Mouse (Mus musculus) mature B cell (primary cell): ENCODE results near the gene Susd5.

Experiments
- in situ Hi-C: fragments of 300-500 bp; cut with MboI; formaldehyde crosslinking; loops from 2 replicates; pipeline ENCODE4 v1.14.3; 2019

Susd5 gene

DNA sequence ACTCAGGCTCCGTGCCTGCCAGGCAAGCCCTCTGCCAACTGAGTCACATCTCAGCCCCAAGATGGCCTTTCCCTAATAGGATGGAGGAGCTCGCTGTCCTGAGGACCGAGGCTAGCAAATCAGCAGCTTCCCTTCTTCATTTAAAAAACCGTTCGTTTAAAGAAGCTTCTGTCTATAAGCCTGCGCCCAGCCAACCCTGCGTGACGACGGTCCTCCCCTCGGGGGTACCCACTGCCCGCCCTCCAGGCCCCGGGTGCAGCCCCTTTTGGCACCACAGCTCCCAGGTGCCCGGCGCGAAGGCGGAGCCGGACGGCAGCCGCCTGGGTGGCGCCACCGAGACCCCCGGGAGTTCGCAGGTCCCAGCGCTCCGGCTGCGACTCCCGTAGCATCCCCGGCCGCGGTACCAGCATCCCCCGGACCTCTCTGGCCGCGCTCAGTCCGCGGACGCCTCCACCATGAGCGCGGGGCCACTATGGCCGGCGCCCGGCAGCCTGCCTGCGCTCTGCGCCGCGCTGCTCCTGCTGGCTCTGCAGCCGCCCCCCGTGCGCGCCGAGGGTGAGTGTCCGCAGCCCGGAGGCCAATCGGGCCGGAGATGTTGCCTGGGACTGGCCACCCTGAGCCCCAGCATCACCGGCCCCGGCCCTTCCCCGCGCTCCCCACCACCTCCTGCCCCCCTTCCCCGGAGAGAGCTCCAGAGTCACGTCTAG is at the start of gene Susd5:
TSS of gene Susd5 (plus strand) at position 51 of the 707 bp plus-strand sequence.
- in situ Hi-C loops, result no loop called here

DNA sequence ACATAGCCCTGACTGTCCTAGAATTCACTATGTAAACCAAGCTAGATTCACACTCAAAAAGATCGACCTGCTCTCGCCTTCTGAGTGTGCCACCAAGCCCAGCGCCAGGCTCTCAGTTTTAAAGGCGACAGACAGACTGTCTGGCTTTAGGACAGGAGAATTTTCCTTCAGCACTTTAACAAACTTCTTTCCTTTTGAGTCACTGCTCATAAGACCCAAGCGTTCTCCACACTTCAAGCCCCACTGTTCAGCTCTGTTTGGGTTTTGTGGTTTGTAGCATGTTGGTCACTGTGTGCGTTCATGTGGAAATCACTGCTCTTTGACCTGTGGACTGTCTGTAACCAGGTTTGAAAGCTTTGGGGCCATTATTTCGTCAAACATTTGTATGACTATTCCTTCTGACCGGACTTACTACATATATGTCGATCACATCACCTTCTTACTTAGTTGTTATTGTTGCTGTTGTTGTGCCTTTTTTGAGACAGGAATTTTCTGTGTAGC is 49.0 kb upstream of the Susd5 start:
- in situ Hi-C loops, result no loop called here

DNA sequence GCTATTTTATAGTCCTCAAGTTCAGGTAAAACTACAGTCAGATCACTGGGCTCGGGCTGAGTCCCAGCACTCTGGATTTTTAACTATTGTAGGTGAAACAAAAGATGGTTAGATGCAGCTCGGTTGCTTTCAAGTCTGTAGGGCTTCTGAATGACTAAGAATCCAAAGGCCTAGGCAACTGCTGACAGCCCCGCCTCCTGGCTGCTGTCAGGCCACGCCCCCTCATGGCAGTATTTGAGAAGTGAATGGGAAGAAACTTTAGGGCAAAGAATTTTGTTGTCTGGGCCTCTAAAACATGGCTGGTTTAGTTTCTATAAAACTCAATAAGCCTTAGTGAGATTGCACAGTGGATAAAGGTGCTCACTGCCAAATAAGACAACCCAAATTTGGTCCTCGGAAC is 47.4 kb upstream of the Susd5 start:
- in situ Hi-C loops, result no loop called here

DNA sequence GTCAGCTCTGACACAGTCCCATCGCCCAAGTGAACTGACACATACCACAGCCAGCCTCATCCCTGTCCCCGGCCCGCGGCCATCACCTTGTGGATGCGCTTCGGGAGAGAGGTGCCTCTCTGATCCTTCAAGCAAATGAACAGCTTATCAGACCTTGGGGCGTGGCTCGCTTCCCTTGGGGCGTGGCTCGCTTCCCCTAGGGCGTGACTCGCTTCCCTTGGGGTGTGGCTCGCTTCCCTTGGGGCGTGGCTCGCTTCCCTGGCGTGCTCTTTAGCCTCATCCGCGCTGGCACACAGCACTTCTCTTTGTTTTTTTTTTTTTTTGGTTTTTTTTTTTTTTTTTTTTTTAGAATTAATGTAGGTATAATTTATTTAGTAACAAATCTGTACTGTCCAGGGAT is 45.7 kb upstream of the Susd5 start:
- in situ Hi-C loops, result no loop called here

DNA sequence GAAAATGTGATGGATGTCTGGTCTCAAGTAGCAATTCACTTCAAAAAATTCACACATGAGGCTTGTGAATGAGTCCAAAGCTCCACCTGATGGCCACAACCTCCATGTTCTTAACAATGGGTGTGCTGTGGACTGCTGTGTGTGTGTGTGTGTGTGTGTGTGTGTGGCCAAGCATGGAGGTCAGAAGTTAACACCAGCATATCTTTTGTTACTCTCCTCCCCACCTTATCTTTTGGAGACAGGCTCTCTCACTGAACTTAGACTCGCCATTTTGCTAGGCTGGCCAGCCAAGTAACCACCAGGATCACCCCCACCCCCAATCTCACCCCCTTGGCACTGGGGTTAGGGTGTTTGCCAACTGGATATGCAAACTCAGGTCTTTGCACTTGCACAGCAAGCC is 42.9 kb upstream of the Susd5 start:
- in situ Hi-C loops, result no loop called here

DNA sequence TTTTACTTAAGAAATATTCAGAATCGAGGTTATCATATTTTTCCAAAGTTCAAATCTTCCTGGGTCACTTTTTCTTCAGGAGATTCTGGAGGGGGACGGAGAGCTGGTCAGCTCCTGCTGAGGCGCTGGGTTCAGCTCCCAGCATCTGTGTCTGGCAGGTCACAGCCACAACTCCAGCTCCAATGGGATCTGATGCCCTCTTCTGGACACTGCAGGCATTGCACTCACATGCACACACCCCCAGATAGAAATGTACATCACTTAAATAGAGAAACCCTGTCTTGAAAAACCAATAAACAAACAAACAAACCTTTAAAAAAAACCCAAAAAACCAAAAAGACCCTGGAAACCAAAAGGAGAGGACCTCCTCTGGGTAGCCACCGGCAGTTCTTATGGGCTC is 41.2 kb upstream of the Susd5 start:
- in situ Hi-C loops, result no loop called here

DNA sequence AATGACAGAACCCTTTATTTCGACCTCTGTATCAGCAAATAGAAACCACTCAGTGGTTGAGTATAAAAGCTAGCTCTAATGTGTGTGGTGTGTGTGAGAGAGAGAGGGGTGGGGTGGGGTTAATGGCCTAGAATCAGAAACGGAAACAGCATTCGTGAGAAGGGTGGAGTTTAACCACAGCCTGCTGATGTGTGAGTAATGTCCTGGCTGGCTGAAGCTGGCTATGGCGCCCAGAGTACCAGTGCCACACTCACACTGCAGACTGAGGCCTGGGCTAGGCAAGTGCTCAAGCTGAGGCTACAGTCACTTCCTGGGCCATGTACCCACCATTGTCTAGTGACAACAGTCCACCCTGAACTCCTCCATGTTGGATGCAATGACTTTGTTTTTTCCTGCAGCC is 40.5 kb upstream of the Susd5 start:
- in situ Hi-C loops, result no loop called here

DNA sequence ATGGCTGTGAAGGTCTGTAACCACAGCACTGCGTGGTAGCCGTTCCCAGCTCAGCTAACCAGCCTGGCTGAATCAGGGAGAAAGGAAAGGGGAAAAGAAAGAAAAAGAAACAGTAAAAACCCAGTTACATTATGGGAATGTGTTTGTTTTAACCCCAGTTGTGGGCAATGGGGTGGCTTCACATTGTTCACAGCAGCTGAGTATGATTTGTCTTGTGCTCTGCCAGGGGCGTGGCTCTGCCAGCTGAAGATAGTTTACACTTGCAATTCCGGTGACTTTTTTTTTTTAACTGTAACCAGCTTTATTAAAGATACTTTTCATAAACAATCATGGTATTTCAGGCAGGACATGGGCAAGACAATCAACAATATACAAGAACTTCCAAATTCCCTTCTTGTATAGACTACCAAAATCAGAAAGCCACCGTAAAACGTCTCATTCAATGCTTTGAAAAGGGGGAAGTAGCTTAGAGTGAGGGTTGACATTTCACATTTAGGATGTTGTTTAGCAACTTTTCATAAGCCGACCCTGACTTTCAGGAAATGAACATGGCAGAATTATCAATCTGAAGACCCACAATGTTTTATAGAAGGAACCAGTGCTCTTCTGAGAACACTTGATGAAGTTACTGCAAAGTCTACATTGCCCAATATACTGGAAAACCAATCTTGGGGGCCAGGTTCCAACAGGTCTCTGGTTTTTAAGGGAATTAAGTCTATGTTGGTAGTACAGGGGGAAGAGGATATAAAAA is 37.8 kb upstream of the Susd5 start:
- in situ Hi-C loops, result no loop called here

DNA sequence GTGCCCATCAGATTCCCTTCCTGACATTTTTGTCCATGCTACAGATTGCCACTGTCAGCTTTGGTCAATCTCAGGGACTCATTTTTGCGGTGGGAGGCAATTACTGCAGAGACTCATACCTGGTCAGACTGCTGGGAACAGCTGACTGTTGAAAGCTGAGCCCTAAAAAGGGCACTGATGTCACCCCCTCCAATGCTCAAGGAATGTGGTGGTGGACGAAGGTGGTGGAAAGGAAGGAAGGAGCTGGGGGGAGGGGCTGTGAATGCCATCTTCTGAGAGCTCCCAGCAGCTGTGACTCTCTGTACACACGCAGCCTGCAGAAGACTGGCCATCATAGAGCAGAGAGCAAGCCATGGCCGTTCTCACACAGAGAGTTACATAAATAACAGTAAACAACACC is 34.8 kb upstream of the Susd5 start:
- in situ Hi-C loops, result no loop called here

DNA sequence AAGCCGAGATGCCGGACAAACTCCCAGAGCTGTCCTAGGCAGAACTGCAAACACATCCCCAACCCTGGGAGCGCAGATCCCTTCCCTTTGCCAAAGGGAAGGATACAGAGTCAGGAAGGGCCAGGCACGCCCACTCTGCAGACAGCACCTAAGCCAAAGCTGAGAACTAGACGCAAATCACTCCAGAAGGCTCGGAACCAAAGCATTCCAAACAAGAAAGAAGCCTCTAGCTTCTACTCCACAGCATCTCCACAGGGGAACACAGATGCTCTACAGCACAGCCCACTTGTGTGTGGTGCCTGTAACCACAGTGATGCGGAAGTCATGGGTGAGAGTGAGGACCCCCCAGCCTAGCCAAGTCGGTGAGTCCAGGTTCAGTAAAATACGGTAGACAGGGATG is 31.8 kb upstream of the Susd5 start:
- in situ Hi-C loops, result no loop called here

DNA sequence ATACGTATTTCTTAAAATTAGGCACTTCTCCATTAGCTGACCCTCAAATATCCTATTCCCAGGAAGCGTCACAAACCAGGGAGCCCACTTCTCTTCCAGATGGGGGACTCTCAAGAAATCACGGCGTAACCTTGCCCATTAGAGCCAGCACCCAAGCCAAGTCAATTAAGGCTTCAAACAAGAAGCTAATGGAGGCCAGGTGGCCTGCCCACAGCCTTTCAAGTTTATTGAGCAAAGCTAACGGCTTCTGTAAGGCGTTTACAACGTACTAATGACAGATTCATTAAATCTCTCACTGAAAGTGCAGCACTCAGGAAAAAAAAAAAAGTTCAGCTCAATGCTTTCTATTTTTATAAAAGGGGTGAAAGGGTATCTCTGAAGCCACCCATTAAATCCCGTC is 31.1 kb upstream of the Susd5 start:
- in situ Hi-C loops, result no loop called here

DNA sequence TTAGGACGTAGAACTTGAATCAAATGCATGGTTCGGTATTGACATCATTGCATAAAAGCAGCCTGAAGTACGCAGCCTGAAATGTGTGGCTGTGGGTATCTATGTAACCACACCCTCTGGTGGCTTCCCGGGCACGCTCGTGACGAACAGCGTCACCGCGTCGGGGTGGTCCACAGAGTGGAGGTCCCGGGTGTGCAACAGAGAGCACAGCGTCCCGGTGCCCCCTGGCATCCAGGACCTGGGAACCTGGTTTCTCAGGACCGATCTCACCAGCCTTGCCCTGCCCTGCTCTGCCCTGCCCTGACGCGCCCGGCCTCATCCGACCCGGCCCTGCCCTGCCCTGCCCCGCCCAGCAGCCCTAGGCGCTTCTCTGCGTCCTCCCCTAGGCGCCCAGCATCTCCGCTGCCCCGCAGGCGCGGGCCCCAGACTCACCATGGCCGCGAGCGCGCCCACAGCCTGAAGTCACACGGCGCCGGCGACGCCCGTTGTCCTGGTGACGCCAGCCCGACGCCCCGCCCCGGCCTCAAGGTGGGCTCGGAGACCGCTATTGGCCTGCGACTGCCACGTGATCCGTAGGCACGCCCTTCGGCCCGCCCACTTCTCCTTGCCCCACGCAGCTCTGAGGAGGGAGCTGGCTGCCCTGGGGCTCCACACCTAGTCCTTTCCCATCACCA is 30.5 kb upstream of the Susd5 start:
- in situ Hi-C loops, result no loop called here

DNA sequence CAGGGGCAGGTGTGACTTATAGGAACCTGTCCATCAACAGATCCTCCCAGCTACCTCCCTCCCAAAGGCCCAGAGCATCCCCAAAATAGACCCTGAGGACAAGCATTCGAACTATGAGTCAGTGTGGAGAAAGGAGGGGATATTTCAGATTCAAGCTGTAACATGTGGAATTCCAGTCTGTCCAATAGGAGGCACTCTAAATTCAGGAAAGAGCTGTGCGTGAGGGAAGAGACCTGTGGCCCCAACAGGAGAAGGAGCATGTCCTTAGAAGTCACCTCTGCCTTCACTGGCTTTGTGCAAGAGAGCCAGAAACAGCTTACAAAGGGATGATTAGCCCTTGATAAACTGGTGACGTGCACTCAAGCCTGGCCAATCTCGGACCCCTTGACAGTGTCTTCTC is 16.0 kb upstream of the Susd5 start:
- in situ Hi-C loops, result no loop called here

DNA sequence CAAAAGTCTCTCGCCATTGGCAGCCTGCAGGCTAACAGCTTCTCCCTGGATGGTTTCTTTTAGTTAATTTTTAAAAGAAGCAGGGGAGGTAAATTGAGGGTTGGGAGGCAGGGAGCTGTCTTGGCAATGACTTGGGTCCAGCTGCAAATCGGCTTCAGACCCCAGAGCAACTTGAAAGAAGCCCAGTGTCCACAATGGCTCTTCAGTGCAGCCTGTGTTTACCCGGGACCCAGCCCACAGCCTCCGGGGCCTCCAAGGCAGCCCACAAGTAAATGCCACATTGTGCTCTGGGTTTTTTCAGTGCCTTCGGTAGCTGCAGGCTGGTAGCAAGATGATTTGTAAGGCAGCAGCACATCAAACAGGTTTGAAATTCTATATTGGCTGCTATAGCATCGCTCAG is 14.4 kb upstream of the Susd5 start:
- in situ Hi-C loops, result no loop called here

DNA sequence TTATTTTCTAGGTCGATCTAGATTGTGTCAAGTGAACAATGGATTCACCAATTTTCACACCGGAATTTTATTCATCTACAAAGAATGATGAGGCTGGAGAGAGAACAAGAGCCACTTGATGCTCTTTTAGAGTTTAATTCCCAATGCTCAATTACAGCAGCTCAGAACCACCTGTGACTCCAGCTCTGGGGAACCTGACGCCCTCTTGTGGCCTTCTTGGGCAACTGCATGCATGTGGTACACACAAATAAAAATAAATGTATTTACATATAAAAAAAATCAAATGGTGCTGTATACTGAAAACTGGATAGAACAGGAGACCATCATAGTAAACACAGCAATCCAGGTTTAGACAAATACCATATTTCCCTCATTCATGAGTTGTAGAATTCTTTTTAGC is 12.5 kb upstream of the Susd5 start:
- in situ Hi-C loops, result no loop called here

DNA sequence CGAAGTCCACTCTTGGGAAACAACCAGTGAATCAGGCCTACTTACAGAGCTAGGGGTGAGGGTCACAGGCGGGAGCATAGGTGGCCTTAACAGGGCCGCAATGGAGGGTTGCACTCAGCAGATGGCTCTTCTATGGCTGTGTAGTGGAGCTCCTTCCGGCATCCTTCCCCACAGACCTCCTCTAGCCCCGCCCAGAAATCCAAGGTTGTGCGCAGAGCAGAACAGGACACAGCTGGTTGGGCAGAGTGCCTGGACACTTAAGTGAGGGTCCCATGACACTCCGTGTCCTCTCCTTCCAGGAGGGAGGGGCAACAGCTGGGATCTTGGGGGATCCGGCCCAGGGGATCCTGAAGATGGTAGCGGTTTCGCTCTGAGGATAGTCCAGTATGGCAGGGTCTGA is 10.9 kb upstream of the Susd5 start, which contains the start of gene Fbxl2:
TSS of gene Fbxl2 (minus strand) at position 164 of the 400 bp plus-strand sequence.
- in situ Hi-C loops, result no loop called here

DNA sequence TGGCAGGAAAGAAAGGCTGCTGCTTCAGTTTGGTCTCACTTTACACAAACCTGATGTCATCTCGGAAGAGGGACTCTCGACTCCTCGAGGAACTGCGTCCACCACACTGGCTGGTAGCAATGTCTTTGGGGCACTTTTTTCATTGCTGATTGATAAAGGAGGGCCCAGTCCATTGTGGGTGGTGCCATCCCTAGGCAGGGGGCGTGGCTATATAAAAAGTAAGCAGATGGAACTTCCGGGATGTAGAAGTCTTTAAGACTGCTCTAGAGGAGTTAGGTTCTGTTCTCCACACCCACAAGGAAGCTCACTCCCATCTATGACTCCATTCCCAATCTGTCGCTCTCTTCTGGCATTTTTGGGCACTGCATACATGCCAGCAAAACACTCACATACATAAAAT is 10.3 kb upstream of the Susd5 start:
- in situ Hi-C loops, result no loop called here

DNA sequence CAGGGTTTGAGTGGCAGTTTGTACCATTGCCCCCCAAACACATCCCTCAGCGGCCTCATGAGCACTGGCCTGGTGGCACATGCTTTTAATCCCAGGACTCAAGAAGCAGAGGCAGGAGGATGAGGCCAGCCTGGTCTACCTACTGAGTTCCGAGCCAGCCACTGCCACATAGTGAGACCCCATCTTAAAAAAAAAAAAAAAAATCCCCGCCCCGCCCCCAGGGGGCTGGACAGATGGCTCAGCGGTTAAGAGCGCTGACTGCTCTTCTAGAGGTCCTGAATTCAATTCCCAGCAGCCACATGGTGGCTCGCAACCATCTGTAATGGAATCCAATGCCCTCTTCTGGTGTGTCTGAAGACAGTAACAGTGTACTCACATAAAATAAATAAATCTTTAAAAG is 6.8 kb upstream of the Susd5 start:
- in situ Hi-C loops, result no loop called here

DNA sequence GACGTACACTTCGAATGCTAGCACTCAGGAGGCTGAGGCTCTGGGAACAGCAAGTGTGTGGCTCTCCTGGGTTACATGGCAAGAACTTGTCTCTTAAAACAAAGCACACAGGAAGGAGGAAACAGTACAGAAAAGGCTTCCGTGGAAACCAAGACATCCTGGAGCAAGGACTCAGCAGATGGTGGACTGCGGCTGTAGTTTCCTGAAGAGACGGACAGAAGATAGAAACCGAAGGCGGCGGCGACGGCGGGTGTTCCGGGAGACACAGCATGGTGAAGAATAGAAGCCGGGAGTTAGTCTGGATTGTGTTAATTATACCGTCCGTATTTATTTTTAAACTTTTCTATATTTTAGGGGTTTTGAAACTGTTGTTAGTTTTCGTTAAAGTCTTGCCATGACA is 6.2 kb upstream of the Susd5 start:
- in situ Hi-C loops, result no loop called here

DNA sequence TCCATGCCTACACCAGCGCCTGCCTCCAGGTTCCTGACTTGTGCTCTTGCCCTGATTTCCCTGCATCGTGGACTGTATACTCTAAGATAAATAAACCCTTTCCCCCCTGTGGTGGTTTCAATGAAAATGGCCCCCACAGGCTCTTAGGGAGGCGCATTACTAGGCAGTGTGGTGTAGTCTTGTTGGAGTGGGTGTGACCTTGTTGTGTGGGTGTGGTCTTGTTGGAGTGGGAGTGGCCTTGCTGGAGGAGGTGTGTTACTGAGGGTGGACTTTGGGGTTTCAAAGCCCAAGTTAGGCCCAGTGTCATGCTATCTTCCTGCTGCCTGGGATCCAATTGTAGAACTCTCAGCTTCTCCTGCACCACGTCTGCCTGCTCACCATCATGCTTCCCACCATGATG is 4.9 kb upstream of the Susd5 start:
- in situ Hi-C loops, result no loop called here

DNA sequence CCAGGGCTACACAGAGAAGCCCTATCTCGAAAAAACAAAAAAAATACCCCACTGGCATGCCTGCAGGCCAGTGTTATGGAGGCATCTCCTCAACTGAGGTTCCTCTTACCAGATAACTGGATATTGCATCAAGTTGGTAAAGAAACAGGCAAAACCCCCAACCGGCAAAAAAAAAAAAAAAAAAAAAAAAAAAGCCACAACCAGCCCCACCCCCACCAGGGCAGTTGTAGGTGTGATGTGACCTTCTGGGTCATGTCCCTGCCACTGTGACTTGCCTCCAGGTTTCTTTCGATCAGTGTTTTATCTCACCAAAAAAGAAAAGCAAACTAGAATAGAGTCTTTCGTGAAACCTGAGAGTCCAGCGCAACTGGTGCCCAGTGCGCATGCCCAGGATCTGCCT is 4.1 kb upstream of the Susd5 start:
- in situ Hi-C loops, result no loop called here

DNA sequence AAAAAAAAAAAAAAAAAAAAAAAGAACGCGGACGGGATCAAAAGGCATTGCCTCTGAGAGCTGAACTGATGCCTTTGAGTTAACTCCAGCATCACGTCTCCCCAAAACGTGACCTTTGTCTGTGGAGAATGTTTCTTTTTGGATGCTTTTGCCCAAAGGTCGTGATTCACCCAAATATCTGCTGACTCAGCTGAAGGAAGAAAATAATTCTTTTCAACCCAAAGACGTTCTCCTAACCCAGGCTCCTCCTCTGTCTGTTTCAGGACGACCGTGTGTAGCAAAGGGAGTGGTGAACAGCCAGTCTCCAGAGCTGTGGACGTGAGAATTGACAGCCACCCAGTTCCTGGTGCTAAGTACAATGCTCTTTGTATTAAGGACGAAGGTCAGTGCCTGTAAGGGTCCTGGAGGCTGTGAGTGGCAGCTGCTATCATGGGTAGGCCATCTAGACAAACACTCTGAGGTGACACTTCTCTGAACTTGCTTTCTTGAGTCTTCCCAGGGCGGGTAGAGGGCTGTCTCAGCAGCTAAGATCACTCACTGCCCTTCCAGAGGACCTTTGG is 11.6 kb downstream of the Susd5 start:
- in situ Hi-C loops, result no loop called here

DNA sequence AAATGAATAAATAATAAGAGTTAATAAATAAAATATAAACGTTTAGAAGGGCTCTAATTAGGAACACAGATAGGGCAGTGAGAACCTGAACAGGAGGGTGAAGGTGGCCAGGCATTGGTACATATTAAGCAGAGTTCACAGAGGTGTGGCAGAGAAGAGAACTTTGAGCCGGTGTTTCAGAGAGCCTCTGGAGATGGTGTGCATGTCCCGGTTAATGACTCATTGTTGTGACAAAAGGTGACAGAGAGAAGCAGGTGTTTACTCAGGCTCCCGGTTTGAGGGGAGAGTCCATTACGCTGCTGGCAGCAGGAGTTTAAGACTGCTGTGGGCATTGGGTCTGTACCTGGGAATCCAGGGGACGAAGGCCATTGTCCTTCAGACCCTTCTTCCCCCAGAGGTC is 12.4 kb downstream of the Susd5 start:
- in situ Hi-C loops, result no loop called here
